Mouse (Mus musculus) lung, adult 2 months (tissue): Measurements from ENCODE around the gene Ctdsp2.

Source experiments
- CTCF ChIP-seq: fragments of 200-500 bp; IDR thresholded peaks from 2 replicates; pipeline ENCODE4 v1.5.1; 2011; ENCODE audit warnings: mild to moderate bottlenecking, low read length, control low read depth; ENCODE audit not compliant: insufficient read depth
- POLR2A ChIP-seq: fragments of 200-500 bp; IDR thresholded peaks from 2 replicates; pipeline ENCODE4 v1.6.1; 2011; ENCODE audit warnings: low read depth, mild to moderate bottlenecking, control low read depth, low read length, borderline replicate concordance; ENCODE audit errors: extremely low read depth

DNA sequence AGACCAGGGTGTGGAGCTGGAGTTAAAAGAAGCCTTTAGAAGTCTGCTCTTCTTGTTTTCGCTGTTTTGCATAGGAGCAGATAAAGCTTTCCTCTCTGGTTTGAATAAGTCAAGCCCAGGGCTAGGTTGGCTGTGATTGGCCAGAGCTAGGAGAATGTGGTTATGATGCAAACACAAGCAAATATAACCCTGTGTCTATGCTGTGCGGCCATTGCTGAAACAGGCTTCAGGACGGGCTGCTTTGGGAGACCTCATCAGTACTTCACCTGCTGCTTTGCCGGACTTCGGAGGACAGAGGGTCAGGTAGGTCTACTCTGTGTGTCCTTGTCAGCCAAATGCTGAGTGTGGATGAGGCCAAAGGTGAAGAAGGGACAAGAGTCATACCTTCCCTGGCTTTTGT lies 22.0 kb downstream of the Ctdsp2 start, which contains the start of gene Avil:
- TF ChIP-seq POLR2A (no peak), CTCF (no peak)
